Mouse (Mus musculus): Measurements from ENCODE around the gene Catsper4.

Catsper4 gene

DNA sequence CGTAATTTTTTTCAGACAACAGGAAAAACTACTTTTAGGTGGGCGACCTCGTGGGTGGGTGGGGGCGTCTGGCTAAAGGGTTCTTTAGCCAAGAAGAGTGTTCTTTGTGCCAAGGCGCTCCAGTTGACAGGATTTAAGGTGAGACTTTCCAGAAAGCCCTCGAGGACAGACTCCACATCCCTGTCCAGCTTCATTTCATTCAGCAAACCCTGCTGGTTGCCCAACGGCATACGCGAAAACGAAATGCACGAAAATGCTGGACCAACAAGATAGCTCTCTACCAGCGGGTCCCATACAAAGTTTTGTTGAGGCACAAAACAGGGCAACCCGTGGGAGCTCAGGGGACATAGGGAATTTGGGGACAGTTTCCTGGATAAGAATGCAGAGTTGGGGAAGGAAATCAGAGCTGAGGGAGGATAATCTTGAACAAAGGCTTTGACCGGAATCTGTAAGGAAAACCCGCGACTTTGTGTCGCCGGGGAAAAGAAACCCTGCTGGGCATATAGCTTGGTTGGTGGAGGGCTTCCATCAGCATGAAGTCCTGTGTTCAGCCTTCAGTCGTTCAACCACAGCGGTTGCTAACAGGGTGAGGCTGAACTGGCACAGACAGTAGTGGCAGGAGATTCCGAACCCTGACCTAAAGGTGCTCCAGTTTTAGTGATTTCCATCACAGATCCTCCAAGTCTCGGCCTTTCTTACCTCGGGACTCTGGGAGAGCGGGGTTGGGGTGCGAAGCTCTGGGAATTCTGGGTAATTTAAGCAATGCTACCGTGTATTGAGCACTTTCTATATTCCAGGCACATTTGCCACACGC, 23.1 kb upstream of the Catsper4 start:
- no peak for DNase-seq

DNA sequence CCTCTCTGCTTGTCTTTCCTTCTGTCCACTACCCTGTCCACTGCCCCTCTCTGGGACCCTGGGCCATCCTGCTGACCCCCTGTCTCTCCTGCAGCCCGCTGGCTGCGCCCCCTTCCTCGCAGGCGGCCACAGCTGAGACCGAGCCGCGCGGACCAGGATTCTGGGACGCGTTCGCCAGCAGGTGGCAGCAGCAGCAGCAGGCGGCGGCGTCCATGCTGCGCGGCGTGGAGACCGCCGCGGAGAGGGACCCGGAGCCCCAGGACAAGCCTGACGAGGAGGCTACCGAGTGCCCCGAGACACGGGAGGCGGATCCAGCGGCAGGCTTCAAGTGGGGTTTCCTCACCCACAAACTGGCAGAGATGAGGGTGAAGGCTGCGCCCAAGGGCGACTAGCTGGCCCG, 22.5 kb upstream of the Catsper4 start:
- peak; percentile 73 for DNase-seq

DNA sequence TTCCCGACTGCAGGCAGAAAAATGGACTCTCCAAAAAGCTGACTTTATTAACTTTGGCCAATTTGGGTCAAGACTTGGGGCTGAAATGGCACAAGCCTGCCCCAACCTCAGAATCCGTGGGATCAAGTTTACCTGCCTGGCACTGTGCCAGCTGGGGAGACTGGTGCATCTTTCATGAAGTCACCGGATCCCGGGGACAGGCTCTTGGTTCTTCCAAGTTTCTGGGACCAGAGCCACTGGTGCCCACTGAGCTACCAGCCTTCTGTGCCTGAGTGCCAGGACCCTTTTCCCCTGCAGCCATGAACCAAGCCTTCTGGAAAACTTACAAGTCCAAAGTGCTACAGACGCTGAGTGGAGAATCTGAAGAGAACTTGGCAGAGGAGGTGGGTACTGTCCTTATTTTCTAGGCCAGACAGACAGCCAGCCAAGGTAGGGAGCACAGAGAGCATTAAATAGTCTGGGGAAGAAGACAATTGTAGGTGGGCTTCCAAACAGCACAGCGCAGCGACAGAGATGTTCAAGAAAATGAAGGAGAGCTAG, 19.6 kb upstream of the Catsper4 start, which contains the start of gene Gm30191:
Gm30191 (plus strand) TSS at position 217 of the 540 bp plus-strand sequence.
- no peak for DNase-seq

DNA sequence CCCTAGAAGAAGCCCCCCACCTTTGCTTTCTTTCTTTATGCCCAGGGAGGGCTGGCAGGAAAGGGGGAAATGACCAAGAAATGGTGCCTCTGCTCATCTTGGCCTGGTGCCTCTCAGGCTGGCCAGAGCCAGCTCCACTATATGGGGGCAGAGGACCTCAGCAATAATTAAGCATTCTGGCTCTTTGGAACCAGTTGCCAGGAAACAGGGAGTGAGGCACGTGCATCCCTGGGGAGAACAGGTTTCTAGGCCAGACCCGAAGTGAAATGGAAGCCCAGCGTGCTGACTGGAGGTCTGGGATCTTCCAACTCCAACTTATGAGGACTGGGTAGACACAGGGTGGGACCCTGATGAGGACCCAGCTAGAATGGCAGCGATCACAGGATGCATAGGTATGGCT, 19.1 kb upstream of the Catsper4 start:
- no peak for DNase-seq

DNA sequence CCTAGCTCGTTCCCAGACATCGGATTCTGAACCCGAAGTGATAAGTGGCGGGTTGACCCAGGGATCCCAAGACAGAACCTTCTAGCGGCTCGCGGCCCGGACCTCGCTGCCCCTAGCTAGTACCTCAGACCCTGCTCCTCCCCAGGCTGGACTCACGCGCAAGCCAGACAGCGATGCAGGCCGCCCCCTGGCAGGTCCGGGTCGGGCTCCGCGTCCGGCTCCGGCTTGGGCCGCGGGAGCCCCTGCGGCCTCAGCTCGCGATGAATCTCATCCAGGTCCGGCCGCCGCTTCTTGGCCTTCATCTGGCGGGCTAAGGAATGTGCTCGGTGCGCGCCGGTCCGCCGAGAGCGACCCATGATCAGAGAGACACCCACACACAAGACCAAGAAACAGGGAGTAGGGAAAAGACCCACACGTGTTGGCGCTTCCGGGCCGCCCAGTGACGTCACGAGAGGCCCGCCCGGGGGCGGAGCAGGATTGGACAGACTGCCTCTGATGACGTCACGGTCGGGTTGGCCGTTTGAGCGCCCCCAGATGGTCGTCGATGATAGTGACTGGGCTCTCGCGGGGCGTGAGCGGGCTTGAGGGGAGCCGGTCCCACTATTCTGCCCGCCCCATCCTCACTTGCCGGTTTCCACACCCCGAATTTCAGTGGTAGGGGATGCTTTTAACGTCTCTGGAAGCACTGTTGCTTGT, 18.1 kb upstream of the Catsper4 start, which contains the start of gene Zfp593:
Zfp593 (minus strand) TSS at position 445 of the 696 bp plus-strand sequence.
- peak; percentile 94 for DNase-seq

DNA sequence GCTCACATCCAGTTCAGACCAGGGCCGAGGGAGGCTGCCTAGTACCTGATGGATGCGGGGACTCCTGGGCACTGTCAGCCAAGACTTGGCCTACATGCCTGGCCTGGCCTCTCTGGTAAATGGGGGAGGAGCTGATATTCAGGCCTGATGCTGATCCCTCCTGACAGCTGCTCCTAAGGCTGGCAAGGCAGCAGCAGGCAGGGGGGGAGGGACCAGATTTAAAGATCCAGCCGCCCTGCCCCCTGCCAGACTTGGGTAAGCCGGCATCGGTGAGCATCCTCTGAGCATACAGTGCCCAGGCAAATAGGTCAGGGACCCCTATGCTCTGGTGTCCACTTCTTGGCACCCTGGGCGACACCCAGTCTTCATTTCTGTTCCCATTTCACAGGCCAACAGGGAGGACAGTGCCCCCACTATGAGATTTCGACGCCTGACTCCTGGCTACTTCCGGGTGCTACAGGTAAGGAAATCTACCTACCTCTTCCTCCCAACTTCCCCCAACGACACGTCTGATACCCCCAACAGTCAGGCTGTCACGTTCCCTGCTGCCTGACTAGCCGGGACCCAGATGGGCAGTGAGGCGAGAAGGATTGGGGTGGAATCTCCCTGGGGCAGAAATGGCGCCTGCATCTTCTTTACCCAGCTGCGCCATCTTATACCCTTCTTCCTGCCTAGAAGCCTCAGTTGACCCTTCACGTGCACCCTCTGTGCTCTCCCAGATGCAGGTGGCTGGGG, 16.5 kb upstream of the Catsper4 start, which contains the start of gene E130218I03Rik:
E130218I03Rik (plus strand) TSS at position 147 of the 735 bp plus-strand sequence.
- DNase-seq, result no peak

DNA sequence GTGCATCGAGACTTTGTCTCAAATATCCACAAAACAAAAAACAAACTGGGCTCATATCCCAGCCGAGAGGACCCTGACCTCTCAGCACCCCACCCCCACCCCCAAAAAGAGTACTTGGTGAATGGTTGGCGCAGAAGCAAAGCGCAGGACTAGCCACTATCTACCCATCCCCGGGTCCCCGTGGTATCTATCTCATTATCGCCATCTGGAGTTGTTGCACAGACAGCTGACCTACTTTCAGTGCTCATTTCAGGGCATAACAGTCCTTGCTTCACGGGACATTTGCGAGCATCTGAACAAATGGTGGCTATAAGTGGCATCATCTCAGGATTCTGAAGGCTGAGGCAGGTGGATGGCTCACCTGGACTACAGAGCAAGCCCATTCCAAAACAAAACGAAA, 11.5 kb upstream of the Catsper4 start:
- no peak for DNase-seq

DNA sequence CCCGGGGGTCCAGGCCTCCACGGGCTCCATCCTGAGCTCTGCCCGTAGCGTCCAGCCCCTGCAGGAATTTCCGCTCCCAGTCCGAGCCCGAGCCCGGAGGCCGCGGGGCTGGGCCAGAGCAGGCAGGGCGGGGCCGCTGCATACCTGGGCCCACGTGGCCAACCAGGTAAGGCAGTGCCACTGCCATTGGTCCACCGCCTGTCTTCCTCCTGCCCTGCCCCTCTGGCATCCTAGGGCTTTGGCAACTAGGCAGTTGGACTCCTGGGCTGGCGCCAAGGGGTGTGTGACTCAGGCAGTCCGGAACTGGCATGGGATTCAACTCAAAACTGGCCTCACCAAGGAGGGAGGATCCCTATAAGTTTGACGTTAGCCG, 11.1 kb upstream of the Catsper4 start, which contains the start of gene Cnksr1:
Cnksr1 (minus strand) TSS at position 121 of the 373 bp plus-strand sequence.
- DNase-seq, result no peak

DNA sequence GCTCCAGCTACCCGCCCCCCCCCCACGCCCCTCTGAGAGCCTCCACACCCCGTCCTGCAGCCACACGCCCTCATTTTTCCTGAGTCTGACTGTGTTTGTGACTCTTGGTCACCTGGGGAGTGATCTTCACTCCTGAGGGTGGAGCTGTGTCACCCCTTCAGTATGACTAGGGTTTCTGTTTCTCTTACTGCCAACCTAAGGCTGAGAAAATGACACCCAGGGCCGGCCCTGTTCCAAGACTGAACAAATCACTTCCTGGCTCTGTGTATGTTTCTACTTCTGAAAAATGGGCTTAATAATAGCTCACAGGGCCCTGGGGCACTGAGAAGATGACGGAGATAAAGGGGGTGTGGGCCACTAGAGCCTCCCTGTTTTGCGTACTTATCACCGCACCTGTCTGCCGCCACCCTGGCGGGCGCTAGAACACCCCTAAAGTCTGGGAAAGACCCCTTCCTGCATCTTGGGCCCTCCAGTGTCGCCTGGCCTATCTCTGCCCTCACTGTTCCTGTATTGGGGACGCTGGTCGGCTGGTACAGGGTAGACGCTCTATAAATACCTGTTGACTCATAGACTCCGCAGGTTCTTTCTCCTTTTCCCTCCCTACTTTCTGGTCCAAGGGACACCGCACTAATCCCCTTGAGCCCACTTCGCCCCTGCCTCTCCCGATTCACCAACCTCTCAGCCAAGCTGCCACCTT, 10.5 kb upstream of the Catsper4 start:
- DNase-seq, result no peak

DNA sequence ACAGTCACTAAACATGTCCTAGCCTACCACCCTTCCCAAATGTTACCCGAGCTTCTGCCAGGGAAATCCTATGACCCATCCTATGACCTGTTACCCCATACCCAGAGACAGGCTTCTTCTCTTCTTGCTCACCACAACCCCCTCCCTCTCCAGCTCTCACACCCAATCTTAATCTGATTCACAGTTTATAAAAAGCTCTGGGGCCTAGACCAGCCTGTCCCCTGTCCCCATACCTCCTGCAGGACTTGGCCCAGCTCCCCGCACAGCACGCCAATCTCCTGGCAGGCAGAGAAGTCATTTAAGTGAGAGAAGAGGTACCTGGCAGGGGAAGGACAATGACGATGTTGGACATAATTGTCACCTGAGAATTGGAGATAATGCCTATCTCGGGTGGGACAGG, 7.7 kb upstream of the Catsper4 start:
- no peak for DNase-seq

DNA sequence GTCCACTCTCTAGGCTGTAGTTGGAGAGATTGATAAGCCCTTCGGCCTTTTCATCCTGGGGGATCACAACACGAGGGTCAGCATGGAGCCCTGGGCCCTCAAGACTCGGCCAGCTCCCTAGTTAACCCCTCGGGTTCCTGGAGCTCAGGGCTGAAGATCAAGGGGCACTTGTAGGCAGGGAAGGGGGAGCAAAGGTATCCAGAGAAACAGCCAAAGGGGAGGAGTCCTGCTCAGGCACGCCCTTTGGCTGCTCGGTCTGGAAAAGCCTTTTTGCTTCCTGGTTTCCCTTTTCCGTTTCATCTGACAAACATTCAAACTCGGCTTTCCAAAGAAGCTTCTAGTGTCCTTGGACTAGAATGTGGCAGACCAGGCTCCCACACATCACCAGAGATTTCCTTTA, 3.2 kb upstream of the Catsper4 start:
- no peak for DNase-seq

DNA sequence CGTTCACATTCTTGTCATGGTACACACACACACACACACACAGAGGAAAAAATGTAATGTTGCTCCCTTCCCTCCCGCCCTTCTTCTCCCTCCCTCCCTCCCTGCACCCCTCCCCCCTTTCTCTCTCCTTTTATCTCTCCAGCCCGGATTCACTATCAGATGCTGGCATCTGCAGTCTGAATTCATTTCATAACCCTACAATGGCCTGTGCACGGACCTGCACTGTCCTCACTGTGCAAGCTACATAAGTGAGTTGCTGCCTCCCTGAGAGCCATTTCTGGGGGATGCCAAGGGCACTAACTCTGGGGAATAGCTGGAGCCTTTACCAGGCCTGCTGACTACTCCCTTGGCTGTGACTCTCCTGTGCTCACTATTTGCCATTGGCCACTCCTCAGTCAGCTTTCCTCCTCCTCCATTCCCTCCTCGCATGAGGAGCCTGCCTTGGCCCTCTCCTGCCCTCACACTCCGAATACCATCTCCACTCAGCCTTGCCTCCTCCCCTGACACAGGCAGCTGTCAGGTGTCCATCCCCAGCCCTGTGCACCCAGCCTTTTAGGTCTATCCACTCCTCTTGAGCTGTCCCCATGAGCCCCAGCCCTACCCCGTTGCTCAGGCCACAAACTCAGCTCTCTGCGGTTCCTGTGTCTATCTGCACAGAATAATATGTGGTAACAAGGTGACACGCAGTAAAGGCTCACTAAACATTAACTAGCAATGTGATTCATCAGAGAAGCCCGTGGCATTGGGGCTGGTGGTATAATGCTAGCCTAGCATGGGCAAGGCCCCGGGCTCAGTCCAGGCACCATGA, 4.2 kb downstream of the Catsper4 start:
- DNase-seq, result no peak

DNA sequence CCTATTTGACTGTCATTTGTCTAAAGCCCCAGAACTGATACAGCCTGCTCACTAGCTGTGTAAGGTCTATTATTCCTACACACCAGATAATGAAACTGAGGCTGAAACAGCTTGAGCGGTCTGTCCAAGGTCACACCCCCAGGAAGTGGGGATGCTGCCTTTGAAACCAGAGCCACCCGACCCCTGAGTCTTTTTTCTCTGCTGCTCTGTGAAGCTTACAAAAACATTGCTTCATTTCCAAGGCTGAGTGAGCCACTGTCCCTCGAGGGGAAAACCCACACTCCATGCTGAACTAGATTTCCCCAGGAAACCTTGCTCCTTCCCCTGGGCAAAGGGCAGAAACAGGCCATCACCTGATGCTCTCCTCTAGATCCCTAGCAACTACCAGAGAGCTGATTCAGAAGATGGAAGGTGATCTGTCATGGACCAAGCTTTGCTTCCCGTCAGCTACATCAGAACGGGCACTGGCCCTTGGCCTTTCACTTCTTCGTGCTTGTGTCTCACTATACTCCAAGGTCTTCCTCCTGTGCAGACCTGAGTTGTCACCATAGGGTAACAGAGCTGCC, 20.6 kb downstream of the Catsper4 start:
- no peak for DNase-seq

DNA sequence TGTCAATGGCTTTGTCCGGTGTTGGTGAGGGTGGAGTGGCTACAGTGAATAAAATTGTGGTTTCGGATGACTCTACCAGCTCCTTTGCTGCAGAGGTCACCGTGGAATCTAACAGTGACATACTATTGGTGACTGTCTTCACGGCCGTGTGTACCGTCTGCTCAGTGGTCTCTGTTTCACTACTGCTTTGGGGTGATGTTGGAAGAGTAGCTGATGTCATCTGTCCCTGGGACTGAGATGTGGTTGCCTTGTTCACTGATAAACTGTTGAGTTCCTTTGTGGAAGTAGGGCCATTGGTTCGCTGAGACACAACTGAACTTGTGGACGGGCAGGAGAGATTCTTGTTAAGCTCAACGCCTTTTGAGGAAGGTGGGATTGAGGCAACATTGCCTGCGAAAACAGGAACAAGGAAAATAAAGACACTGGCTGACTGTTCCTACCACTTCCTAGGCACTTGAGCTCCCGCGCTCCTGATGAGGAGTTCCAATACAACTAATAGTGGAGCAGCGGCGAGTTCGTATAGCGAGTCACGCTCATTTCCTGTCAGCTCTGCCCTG, 23.8 kb downstream of the Catsper4 start:
- DNase-seq, result no peak

DNA sequence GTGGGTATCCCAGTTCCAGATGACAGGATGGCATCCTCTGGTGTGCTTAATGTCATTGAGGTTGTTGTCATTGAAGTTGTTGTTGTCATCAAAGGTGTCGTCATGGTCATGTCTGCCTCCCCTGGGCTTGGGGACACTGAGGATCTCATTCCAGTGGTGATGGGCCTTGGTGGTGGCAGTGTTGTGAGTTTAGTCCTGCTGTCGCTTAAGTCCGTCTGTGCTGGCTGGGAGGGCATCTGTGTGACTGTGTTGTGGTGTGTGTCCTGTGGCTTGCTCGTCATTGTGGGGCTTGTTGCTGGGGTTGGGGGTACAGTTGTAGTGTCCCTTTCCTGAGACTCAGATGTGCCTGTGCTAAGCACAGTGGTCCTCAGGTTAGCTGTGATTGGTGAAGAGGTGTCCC, 24.3 kb downstream of the Catsper4 start, which contains the start of gene Gm7534:
Gm7534 (minus strand) TSS at position 101 of the 400 bp plus-strand sequence.
- no peak for DNase-seq

DNA sequence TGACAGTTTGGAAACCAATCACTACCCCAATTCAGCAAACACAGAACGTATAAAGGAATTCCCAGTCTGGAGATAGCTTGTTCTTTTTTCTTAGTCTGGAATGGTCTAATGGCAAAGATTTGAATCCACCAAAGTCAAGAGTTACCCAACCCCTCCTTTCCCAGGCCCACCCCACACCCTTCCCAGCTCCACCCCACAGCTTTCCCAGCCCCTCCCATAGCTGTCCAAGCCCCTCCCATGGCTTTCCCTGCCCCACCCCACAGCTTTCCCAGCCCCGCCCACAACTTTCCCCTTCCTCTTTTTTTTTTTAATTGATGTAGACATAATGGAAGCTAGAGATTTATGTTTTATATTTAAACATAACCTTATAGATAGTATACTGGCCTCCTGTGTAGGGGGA, 27.8 kb downstream of the Catsper4 start:
- DNase-seq, result no peak

DNA sequence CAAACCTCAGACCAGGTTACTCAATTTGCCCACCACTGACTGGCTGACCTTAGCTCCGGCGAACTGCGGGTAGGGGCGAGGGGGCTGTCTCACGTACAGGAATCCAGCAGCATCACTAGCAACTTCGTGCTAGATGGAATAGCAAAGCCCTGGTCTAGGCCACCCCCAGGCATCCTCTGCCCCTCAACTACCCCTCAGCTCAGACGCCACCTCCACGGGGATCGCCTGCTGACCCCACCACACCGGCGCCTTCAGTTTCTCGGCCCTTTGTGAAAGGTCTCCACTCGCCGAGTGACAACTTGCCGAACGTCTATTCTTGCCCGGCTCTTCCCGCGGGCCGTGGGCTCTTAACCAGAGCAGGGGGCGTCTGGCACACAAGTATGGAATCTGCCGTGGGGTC, 40.9 kb downstream of the Catsper4 start:
- no peak for DNase-seq

DNA sequence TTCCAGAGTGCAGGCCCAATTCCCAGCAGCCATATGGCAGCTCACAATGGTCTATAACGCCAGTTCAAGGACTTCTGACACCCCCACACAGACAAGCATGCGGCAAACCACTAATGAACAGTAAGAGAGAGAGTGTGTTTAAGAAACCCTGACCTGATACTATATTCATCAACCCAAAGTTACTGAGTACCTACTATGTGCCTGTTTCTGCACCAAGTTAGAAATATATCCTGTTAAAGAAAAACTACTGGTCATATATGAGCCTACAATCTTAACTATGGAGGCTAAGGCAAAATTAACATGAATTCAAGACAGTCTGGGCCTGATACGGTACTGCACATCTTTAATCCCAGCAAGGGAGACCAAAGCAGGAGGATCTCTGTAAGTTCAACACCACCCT, 41.6 kb downstream of the Catsper4 start:
- DNase-seq, result no peak

DNA sequence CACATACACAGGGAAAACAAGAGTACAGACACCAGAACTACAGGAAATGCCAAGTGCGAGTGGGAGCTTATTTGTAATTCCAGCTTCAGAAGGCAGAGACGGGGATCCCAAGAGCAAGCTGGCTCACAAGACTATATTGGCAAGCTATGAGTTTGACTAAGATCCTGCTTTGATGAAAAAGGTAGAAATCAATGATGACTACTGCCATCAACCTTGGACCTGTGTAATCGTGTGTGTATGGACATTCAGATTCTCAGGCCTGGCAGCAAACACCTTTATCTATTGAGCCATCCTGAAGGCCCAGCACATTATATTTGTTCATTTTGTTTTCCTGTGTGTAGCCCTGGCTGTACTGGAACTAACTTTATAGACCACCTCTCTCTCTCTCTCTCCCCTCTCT, 43.5 kb downstream of the Catsper4 start:
- no peak for DNase-seq

DNA sequence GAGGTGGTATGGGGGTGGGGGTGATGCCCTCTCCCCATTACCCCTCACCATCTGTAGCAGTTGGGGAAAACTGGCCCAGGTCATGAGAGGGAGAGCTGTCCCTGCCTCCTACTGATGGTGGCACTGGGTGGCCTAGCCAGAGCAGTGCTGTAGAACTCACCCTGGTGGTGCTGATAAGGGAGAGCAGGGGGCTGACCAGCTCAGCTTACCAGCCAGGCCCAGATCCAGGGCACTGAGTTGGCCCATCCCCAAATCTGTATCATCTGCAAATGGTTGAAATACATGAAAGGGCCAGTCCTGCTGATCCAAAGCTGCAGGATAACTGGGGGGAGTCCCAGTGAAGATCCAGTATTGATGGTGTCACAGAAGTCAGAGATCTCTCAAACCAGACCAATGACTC, 45.4 kb downstream of the Catsper4 start:
- DNase-seq, result no peak

DNA sequence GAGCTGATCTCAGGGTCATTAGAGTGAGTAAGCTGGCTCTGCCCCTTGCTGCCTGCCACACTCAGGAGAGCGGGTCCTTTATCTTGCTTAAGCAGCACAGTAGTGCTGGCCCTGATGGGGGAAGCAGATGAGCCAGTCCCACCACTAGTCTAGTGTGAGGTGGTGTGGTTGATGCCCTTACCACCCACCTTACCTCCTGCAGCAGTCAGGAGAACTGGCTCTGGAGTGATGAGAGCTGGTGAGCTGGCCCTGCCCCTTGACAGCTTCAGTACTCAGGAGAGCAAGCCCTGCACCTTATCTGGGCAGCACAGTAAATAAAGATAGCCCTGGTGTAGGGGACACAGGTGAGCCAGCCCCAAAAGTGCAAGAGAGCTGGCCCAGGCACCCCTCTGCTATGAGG, 46.1 kb downstream of the Catsper4 start:
- DNase-seq, result no peak

Data from right cerebral cortex, postnatal 25 days (tissue).